Mouse (Mus musculus) kidney, postnatal 0 days (tissue): ENCODE results near the gene Csad. TPM values are rescaled to one million over a fixed set of nuclear protein-coding genes. Genes with fewer than 3 reads are reported as not detected.

Experiments
- ATAC-seq: fragments of 200-750 bp; cut with Nextera tagmentation; replicated peaks from 2 replicates; pipeline ENCODE4 v1.8.0; 2017; ENCODE audit warnings: low read depth, moderate number of reproducible peaks, moderate TSS enrichment, moderate library complexity; ENCODE audit not compliant: low FRiP score
- DNase-seq: peaks from one replicate; pipeline ENCODE4 v3.0.0-alpha.2; 2016; ENCODE audit warnings: low spot score
- H3K27ac ChIP-seq: fragments of 300-500 bp; sonication (generic); 2 replicates; pipeline ENCODE4 v1.5.1; 2014; ENCODE audit warnings: mild to moderate bottlenecking
- H3K27me3 ChIP-seq: fragments of 300-500 bp; sonication (generic); 2 replicates; pipeline ENCODE4 v1.6.1; 2014; ENCODE audit warnings: low read length, mixed read lengths; ENCODE audit not compliant: insufficient read depth
- H3K36me3 ChIP-seq: fragments of 300-500 bp; sonication (generic); 2 replicates; pipeline ENCODE4 v1.6.1; 2014; ENCODE audit warnings: low read length, mixed read lengths; ENCODE audit not compliant: insufficient read depth
- H3K4me1 ChIP-seq: fragments of 300-500 bp; sonication (generic); replicated peaks from 2 replicates; pipeline ENCODE4 v1.6.1; 2014; ENCODE audit warnings: antibody characterized with exemption, low read length, mixed read lengths; ENCODE audit not compliant: insufficient read depth
- H3K4me2 ChIP-seq: fragments of 300-500 bp; sonication (generic); 2 replicates; pipeline ENCODE4 v1.6.1; 2014; ENCODE audit warnings: mild to moderate bottlenecking, low read length, moderate library complexity, mixed read lengths
- H3K4me3 ChIP-seq: fragments of 300-500 bp; sonication (generic); replicated peaks from 2 replicates; pipeline ENCODE4 v1.5.1; 2014; ENCODE audit warnings: low read depth, low read length
- H3K9ac ChIP-seq: fragments of 300-500 bp; sonication (generic); 2 replicates; pipeline ENCODE4 v1.6.1; 2014; ENCODE audit warnings: low read depth, low read length
- H3K9me3 ChIP-seq: fragments of 300-500 bp; sonication (generic); replicated peaks from 2 replicates; pipeline ENCODE4 v1.6.1; 2016; ENCODE audit warnings: low read length, inconsistent platforms, mixed read lengths
- CTCF ChIP-seq: IDR thresholded peaks from 2 replicates; pipeline ENCODE4 v1.5.1; 2016; ENCODE audit warnings: antibody characterized with exemption, low read depth, mild to moderate bottlenecking, moderate library complexity
- WGBS: fragments of 180-500 bp; shearing (Covaris S2); extraction: QIAGEN DNeasy Blood & Tissue Kit; methylation state at CpG from one replicate; pipeline ENCODE4 v1.1.7; 2014; 5-methylcytosine and 5-hydroxymethylcytosine counted together
- polyA plus RNA-seq: library from polyadenylated mRNA; unstranded; fragments of >200 nt; fragmentation: Nextera tagmentation; extraction: Ambion mirVana; gene quantifications from 2 replicates; pipeline ENCODE4 v1.2.1, GENCODE M21; 2015

Gene Csad
- polyA plus RNA-seq, 1 experiment from 2014 or later: 142 TPM

GRCm38 (mm10) chr15:102149561-102149960 is 55.0 kb downstream of the Csad start:
- Histone ChIP-seq H3K4me2 (no peak overlapping the region), H3K4me3 (no peak overlapping the region), H3K4me1 (peaks cover 6% of the 10 kb centered on the region; the same call in 1 of the 2 replicates), H3K9ac (no peak overlapping the region), H3K27ac (no peak overlapping the region), H3K9me3 (no peaks in the 10 kb centered on the region), H3K36me3 (no peaks in the 10 kb centered on the region), H3K27me3 (0 out of 2 replicates have a peak, but pooled peaks cover 5% of the 10 kb centered on the region)
- ATAC-seq (no peak), DNase-seq (no peak)
- 64% methylated on average over 4 of the region's 4 CpGs for WGBS
- no peak for TF ChIP-seq CTCF

- no peak for TF ChIP-seq CTCF
- DNase-seq: no peak
- Histone ChIP-seq H3K4me3 (no peak overlapping the region), H3K27me3 (0 out of 2 replicates have a peak, but pooled peaks cover 5% of the 10 kb centered on the region), H3K9me3 (no peaks in the 10 kb centered on the region), H3K4me2 (no peak overlapping the region), H3K9ac (0 out of 2 replicates have a peak overlapping the region, but pooled peaks have one; percentile 8), H3K27ac (no peak overlapping the region), H3K36me3 (no peaks in the 10 kb centered on the region), H3K4me1 (peaks cover 14% of the 10 kb centered on the region)
- 47% methylated on average over 16 of the region's 16 CpGs for WGBS
- ATAC-seq: no peak
Observed at GRCm38 (mm10) chr15:102147674-102148402, 56.7 kb downstream of the Csad start.

DNA sequence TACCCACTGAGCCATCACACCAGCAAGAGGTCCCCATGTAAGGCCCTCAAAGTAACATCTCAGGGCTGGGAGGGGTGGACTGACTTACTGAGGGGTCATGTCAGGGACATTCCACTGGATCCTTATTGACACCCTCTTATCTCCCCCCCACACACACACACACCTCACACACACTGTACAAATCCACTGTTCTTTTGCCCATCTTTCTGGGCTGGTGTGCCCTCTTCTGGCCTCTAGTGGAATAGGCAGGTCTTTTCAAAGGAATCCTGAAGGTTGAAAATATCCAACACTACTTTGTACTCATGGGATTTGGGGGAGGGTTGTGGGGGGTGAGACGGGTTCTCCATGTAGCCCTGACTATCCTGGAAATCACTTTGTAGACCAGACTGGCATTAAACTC is 57.6 kb downstream of the Csad start:
- 0 out of 2 replicates have a peak, but pooled peaks cover 5% of the 10 kb centered on the region for H3K27me3 ChIP-seq
- no peak overlapping the region for H3K27ac ChIP-seq
- no peak overlapping the region for H3K4me2 ChIP-seq
- 4% methylated on average over 1 of the region's 1 CpGs for WGBS
- no peak overlapping the region for H3K9ac ChIP-seq
- H3K4me1 ChIP-seq: peaks cover 14% of the 10 kb centered on the region
- ATAC-seq (0 out of 2 replicates have a peak, but pooled peaks have one; percentile 29), DNase-seq (peak; percentile 78)
- TF ChIP-seq CTCF: peak; percentile 90
- no peak overlapping the region for H3K4me3 ChIP-seq
- H3K36me3 ChIP-seq: no peaks in the 10 kb centered on the region
- no peaks in the 10 kb centered on the region for H3K9me3 ChIP-seq

- H3K27me3 ChIP-seq: 0 out of 2 replicates have a peak, but pooled peaks cover 5% of the 10 kb centered on the region
- no peaks in the 10 kb centered on the region for H3K9me3 ChIP-seq
- H3K4me3 ChIP-seq: no peak overlapping the region
- no peak for TF ChIP-seq CTCF
- H3K27ac ChIP-seq: no peak overlapping the region
- no peak for DNase-seq
- peaks cover 14% of the 10 kb centered on the region for H3K4me1 ChIP-seq
- 86% methylated on average over 5 of the region's 5 CpGs for WGBS
- no peak for ATAC-seq
- no peak overlapping the region for H3K4me2 ChIP-seq
- no peak overlapping the region for H3K9ac ChIP-seq
- H3K36me3 ChIP-seq: no peaks in the 10 kb centered on the region
Observed at GRCm38 (mm10) chr15:102146089-102146488, 58.4 kb downstream of the Csad start.

DNA sequence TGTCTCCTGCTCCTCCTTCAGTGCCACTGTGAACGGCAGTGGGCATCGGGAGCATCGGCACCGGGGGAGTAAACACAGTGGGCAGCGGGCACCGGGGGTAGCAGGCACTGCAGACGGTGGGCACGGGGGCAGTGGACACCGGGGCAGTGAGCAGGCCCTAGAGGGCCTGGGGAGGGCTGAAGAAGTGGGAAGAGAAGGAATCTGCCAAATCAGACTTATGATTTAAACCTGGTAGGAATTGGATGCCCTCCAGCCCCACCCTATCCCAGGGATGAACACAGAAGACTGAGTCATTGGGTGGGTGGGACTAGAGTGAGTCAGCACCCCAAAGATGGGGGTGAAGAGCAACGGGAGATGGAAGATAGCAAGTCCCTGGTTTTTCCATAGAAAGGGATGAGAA is 59.2 kb downstream of the Csad start:
- peaks cover 11% of the 10 kb centered on the region for H3K4me1 ChIP-seq
- ATAC-seq (no peak), DNase-seq (no peak)
- H3K36me3 ChIP-seq: no peaks in the 10 kb centered on the region
- no peak overlapping the region for H3K27ac ChIP-seq
- no peak overlapping the region; the same call in 1 of the 2 replicates for H3K4me3 ChIP-seq
- H3K4me2 ChIP-seq: peak overlapping the region; percentile 56
- H3K27me3 ChIP-seq: 0 out of 2 replicates have a peak, but pooled peaks cover 5% of the 10 kb centered on the region
- TF ChIP-seq CTCF: no peak
- 61% methylated on average over 10 of the region's 10 CpGs for WGBS
- H3K9me3 ChIP-seq: no peaks in the 10 kb centered on the region
- no peak overlapping the region for H3K9ac ChIP-seq

GRCm38 (mm10) chr15:102144726-102145125 is 59.8 kb downstream of the Csad start:
- no peak for DNase-seq
- Histone ChIP-seq H3K36me3 (no peaks in the 10 kb centered on the region), H3K4me2 (peak overlapping the region; percentile 56), H3K9me3 (no peaks in the 10 kb centered on the region), H3K27ac (0 out of 2 replicates have a peak overlapping the region, but pooled peaks have one; percentile 19), H3K9ac (peak overlapping the region; percentile 44; the same call in 1 of the 2 replicates), H3K4me3 (peak overlapping the region; percentile 33), H3K27me3 (0 out of 2 replicates have a peak, but pooled peaks cover 5% of the 10 kb centered on the region), H3K4me1 (peaks cover 11% of the 10 kb centered on the region)
- no peak for ATAC-seq
- no peak for TF ChIP-seq CTCF
- WGBS: 20% methylated on average over 19 of the region's 19 CpGs
